Mouse (Mus musculus) C2C12 (cell line): ENCODE data around the gene Artn.

Experiments used
- CEBPB ChIP-seq: IDR thresholded peaks from one replicate; pipeline ENCODE4 v1.6.1; 2011; ENCODE audit warnings: low read depth, mild to moderate bottlenecking, control low read depth, moderate library complexity
- CTCF ChIP-seq: IDR thresholded peaks from one replicate; pipeline ENCODE4 v1.5.1; 2011; ENCODE audit not compliant: control insufficient read depth, insufficient read depth, insufficient read length
- FOSL1 ChIP-seq: IDR thresholded peaks from one replicate; pipeline ENCODE4 v1.8.0; 2011; ENCODE audit warnings: mild to moderate bottlenecking, low read length; ENCODE audit not compliant: poor library complexity, insufficient read depth, severe bottlenecking
- MAX ChIP-seq: IDR thresholded peaks from one replicate; pipeline ENCODE4 v1.6.1; 2011; ENCODE audit warnings: mild to moderate bottlenecking, control low read depth
- MYOG ChIP-seq: IDR thresholded peaks from one replicate; pipeline ENCODE4 v1.6.1; 2011; ENCODE audit not compliant: control insufficient read depth, insufficient read length; ENCODE audit errors: extremely low read depth
- USF1 ChIP-seq: IDR thresholded peaks from one replicate; pipeline ENCODE4 v1.6.1; 2011; ENCODE audit warnings: low read depth, mild to moderate bottlenecking, control low read depth, moderate library complexity

GRCm38 (mm10) chr4:117885093-117885492, 44.5 kb downstream of the Artn start:
- TF ChIP-seq CTCF, result no peak
- no peak for TF ChIP-seq MAX
- no peak for TF ChIP-seq USF1
- no peak for TF ChIP-seq FOSL1
- TF ChIP-seq MYOG, result no peak
- no peak for TF ChIP-seq CEBPB
